ENCODE assay signal across 30 mouse cellular contexts in genomic region chr8:65053968-65054367, GRCm38 (mm10). TPM values are rescaled to one million over a fixed set of nuclear protein-coding genes. Genes with fewer than 3 reads are reported as not detected.
DNase-seq lines count a peak whose midpoint lies in the region; ATAC-seq lines count a peak whose summit lies in the region.
"Had no signal": no experiment of that assay in that cellular context is flagged by ENCODE, and none has a peak within 500 bp of the region (broad histone marks: within the 10 kb centered on the region; RNA-seq: fewer than 3 reads in every experiment).

No protein-coding gene starts in this region.

- no peak overlapping the region for H3K27ac ChIP-seq in neural tube, embryonic 12.5 days
- H3K27ac ChIP-seq in limb, embryonic 13.5 days, result peak overlapping the region; percentile 40; the same call in 1 of the 2 replicates
- no peak overlapping the region for H3K27ac ChIP-seq in forebrain, embryonic 11.5 days (ENCODE audit: low read depth, low read length)
- H3K27ac ChIP-seq: forebrain, embryonic 12.5 days; hindbrain, postnatal 0 days had no signal

- ATAC-seq in neural tube, embryonic 12.5 days (ENCODE audit: low FRiP score, low read depth), result peak; percentile 48; the same call in 1 of the 2 replicates
- ATAC-seq in limb, embryonic 13.5 days (ENCODE audit: low FRiP score, low read depth), result peak; percentile 82
- ATAC-seq in forebrain, embryonic 11.5 days (replicated peaks; ENCODE audit: low FRiP score), result no peak
- ATAC-seq: CD4-positive, CD25-positive, alpha-beta regulatory T cell, adult 4 months; hindbrain, postnatal 0 days had no signal

- no peaks in the 10 kb centered on the region for H3K9me3 ChIP-seq in neural tube, embryonic 12.5 days
- no peaks in the 10 kb centered on the region for H3K9me3 ChIP-seq in limb, embryonic 13.5 days
- no peaks in the 10 kb centered on the region for H3K9me3 ChIP-seq in forebrain, embryonic 11.5 days (ENCODE audit: control insufficient read depth, low read length)
- H3K9me3 ChIP-seq: forebrain, embryonic 12.5 days had no signal

- no peak overlapping the region for H3K4me3 ChIP-seq in neural tube, embryonic 12.5 days
- H3K4me3 ChIP-seq in limb, embryonic 13.5 days, result no peak overlapping the region
- H3K4me3 ChIP-seq in forebrain, embryonic 11.5 days (ENCODE audit: low read depth, low read length), result no peak overlapping the region
- H3K4me3 ChIP-seq: forebrain, embryonic 12.5 days; megakaryocyte, embryonic 14.5 days had no signal

- 36% methylated on average over 5 of the region's 5 CpGs for WGBS in neural tube, embryonic 12.5 days
- WGBS in limb, embryonic 13.5 days, result 15% methylated on average over 5 of the region's 5 CpGs
- 75% methylated on average over 5 of the region's 5 CpGs for WGBS in forebrain, embryonic 11.5 days

- DNase-seq in embryo, embryonic 10.5 days (ENCODE audit: low spot score), result peak; percentile 57
- DNase-seq in embryo, embryonic 9.5 days (ENCODE audit: extremely low spot score), result no peak
- DNase-seq in neural tube, embryonic 10.5 days (ENCODE audit: extremely low spot score, low spot score), result no peak
- DNase-seq in forebrain, embryonic 11.5 days (ENCODE audit: low spot score), result no peak
- no peak for DNase-seq in right cerebral cortex, postnatal 10 days (ENCODE audit: low spot score in 2 of 2)
- no peak for DNase-seq in heart, adult 8-10 months (ENCODE audit: low spot score)
- DNase-seq: cerebellum, adult 18-20 months; cerebellum, postnatal 25 days; heart, adult 18-20 months; heart, postnatal 4 days; kidney, adult 2 months; kidney, postnatal 36 days; lung, adult 2 months; right cerebral cortex, adult 18-20 months had no signal

- 0 out of 2 replicates have a peak, but pooled peaks cover 7% of the 10 kb centered on the region for H3K4me1 ChIP-seq in neural tube, embryonic 12.5 days
- H3K4me1 ChIP-seq in limb, embryonic 13.5 days, result peaks cover 19% of the 10 kb centered on the region
- H3K4me1 ChIP-seq in forebrain, embryonic 11.5 days (replicated peaks; ENCODE audit: control insufficient read depth, insufficient read depth, low read length), result no peaks in the 10 kb centered on the region
- H3K4me1 ChIP-seq: forebrain, embryonic 12.5 days; megakaryocyte, embryonic 14.5 days had no signal

- H3K27me3 ChIP-seq in neural tube, embryonic 12.5 days (replicated peaks), result no peaks in the 10 kb centered on the region
- H3K27me3 ChIP-seq in limb, embryonic 13.5 days, result no peaks in the 10 kb centered on the region
- H3K27me3 ChIP-seq in forebrain, embryonic 11.5 days (ENCODE audit: control insufficient read depth, insufficient read depth, low read length), result no peaks in the 10 kb centered on the region
- H3K27me3 ChIP-seq: forebrain, embryonic 12.5 days; megakaryocyte, embryonic 14.5 days had no signal

- H3K36me3 ChIP-seq in neural tube, embryonic 12.5 days, result no peaks in the 10 kb centered on the region
- H3K36me3 ChIP-seq in limb, embryonic 13.5 days, result no peaks in the 10 kb centered on the region
- no peaks in the 10 kb centered on the region for H3K36me3 ChIP-seq in forebrain, embryonic 11.5 days (ENCODE audit: control insufficient read depth, insufficient read depth, low read length)
- H3K36me3 ChIP-seq: forebrain, embryonic 12.5 days had no signal

- no peak overlapping the region for H3K4me2 ChIP-seq in neural tube, embryonic 12.5 days (replicated peaks)
- peak overlapping the region; percentile 16; the same call in 1 of the 2 replicates for H3K4me2 ChIP-seq in limb, embryonic 13.5 days (replicated peaks)
- H3K4me2 ChIP-seq in forebrain, embryonic 11.5 days (ENCODE audit: low read depth, low read length, severe bottlenecking), result no peak overlapping the region
- H3K4me2 ChIP-seq: forebrain, embryonic 12.5 days had no signal

- H3K9ac ChIP-seq in neural tube, embryonic 12.5 days, result no peak overlapping the region
- H3K9ac ChIP-seq in limb, embryonic 13.5 days, result no peak overlapping the region
- no peak overlapping the region for H3K9ac ChIP-seq in forebrain, embryonic 11.5 days (ENCODE audit: low read length)
- H3K9ac ChIP-seq: forebrain, embryonic 12.5 days had no signal

RNA-seq across cellular contexts. Expression of gene Apela, which starts 16.8 kb away (rescaled TPM):
- 5.5 and 7.3 TPM in 2 replicates for polyA plus RNA-seq in neural tube, embryonic 12.5 days (2016; fragmentation: Nextera tagmentation; extraction: Ambion mirVana)
- 12.4 and 14.1 TPM in 2 replicates for polyA plus RNA-seq in limb, embryonic 13.5 days (2015; fragmentation: Nextera tagmentation; extraction: Ambion mirVana)
- polyA plus RNA-seq in forebrain, embryonic 11.5 days (2014; fragmentation: Nextera tagmentation; extraction: Ambion mirVana), result 5.6 and 5.7 TPM in 2 replicates
- not detected for total RNA-seq in heart, adult 8-10 months (2022)
- total RNA-seq: gastrocnemius, adult 8-10 months; heart, adult 18-20 months; left cerebral cortex, postnatal 10 days; liver, adult 2 months; MEL; midbrain, postnatal 0 days had no signal
- polyA plus RNA-seq: CD4-positive, CD25-positive, alpha-beta regulatory T cell, adult 4 months; liver, adult 2 months; lung, adult 2 months; small intestine, adult 2 months had no signal

RNA-seq across cellular contexts. Expression of gene Gm10663, which starts 20.9 kb away (rescaled TPM):
- not detected in 2 replicates for polyA plus RNA-seq in neural tube, embryonic 12.5 days (2016; fragmentation: Nextera tagmentation; extraction: Ambion mirVana)
- polyA plus RNA-seq in limb, embryonic 13.5 days (2015; fragmentation: Nextera tagmentation; extraction: Ambion mirVana), result not detected in 2 replicates
- not detected in 2 replicates for polyA plus RNA-seq in forebrain, embryonic 11.5 days (2014; fragmentation: Nextera tagmentation; extraction: Ambion mirVana)
- total RNA-seq in heart, adult 8-10 months (2022), result not detected
- total RNA-seq: adrenal gland, postnatal 4 days; gastrocnemius, adult 8-10 months; heart, adult 18-20 months; heart, postnatal 4 days; hindbrain, postnatal 0 days; layer of hippocampus, postnatal 14 days; left cerebral cortex, postnatal 10 days; liver, adult 2 months; MEL; midbrain, postnatal 0 days had no signal
- polyA plus RNA-seq: CD4-positive, CD25-positive, alpha-beta regulatory T cell, adult 4 months; forebrain, embryonic 12.5 days; frontal cortex, adult 2 months; heart, embryonic 14.5 days; hindbrain, postnatal 0 days; kidney, adult 2 months; liver, adult 2 months; lung, adult 2 months; midbrain, postnatal 0 days; small intestine, adult 2 months had no signal

RNA-seq across cellular contexts. Expression of gene Trim60, which starts 35.6 kb away (rescaled TPM):
- not detected in 2 replicates for polyA plus RNA-seq in neural tube, embryonic 12.5 days (2016; fragmentation: Nextera tagmentation; extraction: Ambion mirVana)
- 0.05 and 0.11 TPM in 2 replicates for polyA plus RNA-seq in limb, embryonic 13.5 days (2015; fragmentation: Nextera tagmentation; extraction: Ambion mirVana)
- polyA plus RNA-seq in forebrain, embryonic 11.5 days (2014; fragmentation: Nextera tagmentation; extraction: Ambion mirVana), result 0.13 TPM in 1 of 2 replicates, not detected in the other
- not detected for total RNA-seq in heart, adult 8-10 months (2022)
- total RNA-seq: adrenal gland, postnatal 4 days; gastrocnemius, adult 8-10 months; heart, adult 18-20 months; heart, postnatal 4 days; hindbrain, postnatal 0 days; layer of hippocampus, postnatal 14 days; left cerebral cortex, postnatal 10 days; liver, adult 2 months; MEL; midbrain, postnatal 0 days had no signal
- polyA plus RNA-seq: CD4-positive, CD25-positive, alpha-beta regulatory T cell, adult 4 months; forebrain, embryonic 12.5 days; frontal cortex, adult 2 months; heart, embryonic 14.5 days; hindbrain, postnatal 0 days; liver, adult 2 months; lung, adult 2 months; midbrain, postnatal 0 days; small intestine, adult 2 months had no signal

RNA-seq across cellular contexts. Expression of gene Trim61, which starts 35.6 kb away (rescaled TPM):
- polyA plus RNA-seq in neural tube, embryonic 12.5 days (2016; fragmentation: Nextera tagmentation; extraction: Ambion mirVana), result 0.09 and 0.24 TPM in 2 replicates
- polyA plus RNA-seq in limb, embryonic 13.5 days (2015; fragmentation: Nextera tagmentation; extraction: Ambion mirVana), result 0.18 and 0.25 TPM in 2 replicates
- polyA plus RNA-seq in forebrain, embryonic 11.5 days (2014; fragmentation: Nextera tagmentation; extraction: Ambion mirVana), result not detected in 2 replicates
- not detected for total RNA-seq in heart, adult 8-10 months (2022)
- total RNA-seq: adrenal gland, postnatal 4 days; gastrocnemius, adult 8-10 months; heart, adult 18-20 months; heart, postnatal 4 days; hindbrain, postnatal 0 days; layer of hippocampus, postnatal 14 days; left cerebral cortex, postnatal 10 days; liver, adult 2 months; MEL; midbrain, postnatal 0 days had no signal
- polyA plus RNA-seq: CD4-positive, CD25-positive, alpha-beta regulatory T cell, adult 4 months; frontal cortex, adult 2 months; hindbrain, postnatal 0 days; liver, adult 2 months; lung, adult 2 months; midbrain, postnatal 0 days; small intestine, adult 2 months had no signal
